Mouse (Mus musculus): Measurements from ENCODE around the gene Hs6st1. TPM values are rescaled to one million over a fixed set of nuclear protein-coding genes. Genes with fewer than 3 reads are reported as not detected.

Hs6st1 gene
- polyA plus RNA-seq, 1 experiment: 30.1 TPM

- DNase-seq (ENCODE audit: low spot score): peak; percentile 77
These were observed 3.1 kb upstream of the Hs6st1 start for GRCm38 (mm10) chr1:36064861-36065760.

DNA sequence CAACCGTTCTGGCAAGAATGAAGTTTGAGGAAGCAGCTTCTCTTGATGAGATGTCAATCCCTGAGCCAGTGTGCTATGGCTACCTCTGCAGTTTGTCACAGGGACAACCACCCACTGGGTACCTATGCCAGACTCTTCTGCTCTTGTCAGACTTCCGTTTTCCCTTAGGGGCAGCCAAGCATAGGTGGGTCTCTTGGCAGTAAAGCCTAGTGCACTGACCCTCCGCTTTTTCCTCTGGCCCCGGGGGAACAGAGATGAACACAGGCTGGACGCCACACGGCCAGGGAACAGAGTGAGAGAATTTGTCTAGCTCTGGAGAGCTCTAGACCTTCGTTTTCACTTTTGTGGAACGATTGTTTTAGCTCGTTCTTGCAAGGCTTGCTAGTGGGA, 2.4 kb upstream of the Hs6st1 start:
- peak; percentile 19 for DNase-seq (ENCODE audit: low spot score)

DNA sequence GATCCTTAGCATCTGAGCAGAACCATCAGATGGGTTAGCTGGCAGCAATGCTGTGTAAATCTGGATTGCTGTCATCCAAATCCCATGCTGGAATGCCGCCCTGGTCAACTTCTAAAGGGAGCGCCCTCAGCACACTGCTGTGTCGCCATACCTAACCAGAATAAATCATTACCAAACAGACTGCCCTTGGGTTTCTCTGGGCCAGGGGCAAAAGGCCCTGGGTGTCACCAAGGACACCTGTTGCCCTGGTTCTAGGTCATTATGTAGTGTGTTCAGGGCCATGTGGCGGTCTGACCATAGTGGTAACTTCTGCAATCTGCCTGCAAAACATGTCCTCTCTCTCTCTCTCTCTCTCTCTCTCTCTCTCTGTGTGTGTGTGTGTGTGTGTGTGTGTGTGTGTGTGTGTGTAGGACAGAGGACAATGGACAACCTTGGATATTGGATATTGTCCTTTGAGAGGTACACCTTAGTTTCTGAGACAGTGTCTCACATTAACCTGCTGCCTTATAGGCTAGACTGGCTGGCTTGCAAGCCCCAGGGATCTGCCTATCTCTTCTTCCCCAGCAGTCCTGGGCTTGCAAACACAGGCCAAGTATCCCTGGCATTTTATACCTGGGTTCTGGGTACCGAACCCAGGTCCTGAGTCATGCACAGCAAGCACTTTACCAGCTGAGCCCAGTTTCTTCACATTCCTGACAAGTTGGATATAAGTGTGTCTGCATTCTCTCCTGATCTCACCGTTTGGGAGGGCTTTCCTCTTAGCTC, 1.8 kb upstream of the Hs6st1 start:
- DNase-seq (ENCODE audit: low spot score): peak; percentile 10

DNA sequence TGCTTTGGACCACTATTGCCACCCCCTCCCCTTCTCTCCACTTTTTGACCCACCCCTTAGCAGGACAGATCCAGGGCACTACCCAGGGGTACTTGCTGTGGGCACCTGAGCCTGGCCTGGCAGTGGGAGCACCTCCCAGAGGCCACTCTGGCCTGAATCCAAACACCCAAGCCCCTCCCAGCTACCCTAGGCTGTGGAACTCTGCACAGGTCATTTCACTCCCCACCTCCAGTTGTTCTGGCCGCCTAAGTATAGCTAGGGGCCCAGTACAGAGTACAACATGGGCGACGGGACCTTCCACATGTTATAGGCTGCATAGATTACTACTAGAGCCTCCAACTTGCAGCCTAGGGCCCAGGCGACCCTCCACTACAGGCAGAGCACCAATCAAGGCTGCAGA, 999 bp upstream of the Hs6st1 start:
- DNase-seq (ENCODE audit: low spot score): peak; percentile 19

GRCm38 (mm10) chr1:36067611-36068010, 589 bp upstream of the Hs6st1 start:
- no peak for DNase-seq (ENCODE audit: low spot score)

- DNase-seq (ENCODE audit: low spot score): peak; percentile 47
These were observed 426 bp downstream of the Hs6st1 start for GRCm38 (mm10) chr1:36068531-36069120.

- peak; percentile 30 for DNase-seq (ENCODE audit: low spot score)
These were observed 1.1 kb downstream of the Hs6st1 start for GRCm38 (mm10) chr1:36069291-36069771.

GRCm38 (mm10) chr1:36070190-36070589, 2.0 kb downstream of the Hs6st1 start:
- peak; percentile 21 for DNase-seq (ENCODE audit: low spot score)

- DNase-seq (ENCODE audit: low spot score): peak; percentile 15
These were observed 2.5 kb downstream of the Hs6st1 start for GRCm38 (mm10) chr1:36070740-36071139.

DNA sequence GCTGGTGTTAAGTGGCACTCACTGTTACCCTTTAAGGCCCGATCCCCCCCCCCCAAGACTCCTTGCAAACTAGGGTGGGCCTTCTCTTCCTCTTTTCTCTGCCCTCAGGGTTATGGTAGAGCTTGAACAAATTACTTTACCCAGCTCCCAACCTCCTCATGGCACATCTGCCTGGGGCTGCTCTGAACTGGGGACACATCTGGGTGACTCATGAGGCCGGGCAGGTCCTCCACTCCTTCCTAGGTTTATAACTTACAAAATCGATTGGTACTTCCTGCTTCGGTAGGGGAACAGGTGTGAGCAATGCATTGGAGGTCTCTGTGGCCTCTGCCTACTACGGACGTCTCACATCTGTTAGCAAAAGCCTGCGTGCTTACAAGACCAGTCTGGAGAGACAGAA, 3.0 kb downstream of the Hs6st1 start:
- DNase-seq (ENCODE audit: low spot score): no peak

- DNase-seq (ENCODE audit: low spot score): no peak
These were observed 3.4 kb downstream of the Hs6st1 start for GRCm38 (mm10) chr1:36071611-36072010.

GRCm38 (mm10) chr1:36072588-36073556, 4.7 kb downstream of the Hs6st1 start:
- no peak for DNase-seq (ENCODE audit: low spot score)

GRCm38 (mm10) chr1:36073566-36073965, 5.4 kb downstream of the Hs6st1 start:
- DNase-seq (ENCODE audit: low spot score): no peak

- no peak for DNase-seq (ENCODE audit: low spot score)
These were observed 6.0 kb downstream of the Hs6st1 start for GRCm38 (mm10) chr1:36074197-36074596.

- DNase-seq (ENCODE audit: low spot score): no peak
These were observed 6.8 kb downstream of the Hs6st1 start for GRCm38 (mm10) chr1:36074968-36075367.

- no peak for DNase-seq (ENCODE audit: low spot score)
These were observed 7.5 kb downstream of the Hs6st1 start for GRCm38 (mm10) chr1:36075652-36076051.

DNA sequence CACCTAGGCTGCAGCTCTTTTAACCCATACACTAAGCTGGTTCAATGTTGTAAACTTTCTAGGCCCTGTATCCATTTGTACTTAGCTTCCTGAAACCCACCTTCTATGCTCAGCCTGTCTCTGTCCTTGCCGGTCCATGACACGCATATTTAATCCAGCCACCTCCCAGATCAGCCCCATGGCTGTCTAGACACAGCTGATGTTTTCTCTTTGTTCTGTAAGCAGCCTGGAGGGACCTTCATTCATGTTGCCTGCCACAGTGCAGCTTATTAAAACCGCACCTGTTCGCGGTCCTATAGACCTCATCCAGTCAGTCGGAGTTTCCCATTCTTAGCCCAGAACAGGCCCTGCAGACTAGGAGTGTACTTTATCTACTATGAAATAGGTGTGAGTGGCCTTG, 8.9 kb downstream of the Hs6st1 start:
- no peak for DNase-seq (ENCODE audit: low spot score)

GRCm38 (mm10) chr1:36078250-36078649, 10.1 kb downstream of the Hs6st1 start:
- DNase-seq (ENCODE audit: low spot score): no peak

- no peak for DNase-seq (ENCODE audit: low spot score)
These were observed 11.5 kb downstream of the Hs6st1 start for GRCm38 (mm10) chr1:36079679-36080078.

- no peak for DNase-seq (ENCODE audit: low spot score)
These were observed 12.8 kb downstream of the Hs6st1 start for GRCm38 (mm10) chr1:36080974-36081373.

- DNase-seq (ENCODE audit: low spot score): no peak
These were observed 14.0 kb downstream of the Hs6st1 start for GRCm38 (mm10) chr1:36082184-36082583.

All from urinary bladder, adult 2 months (tissue).